Mouse (Mus musculus) lung, adult 2 months (tissue): ENCODE measurements around the gene Ppargc1a.

Experiments used
- CTCF ChIP-seq: fragments of 200-500 bp; IDR thresholded peaks from 2 replicates; pipeline ENCODE4 v1.5.1; 2011; ENCODE audit warnings: mild to moderate bottlenecking, low read length, control low read depth; ENCODE audit not compliant: insufficient read depth
- POLR2A ChIP-seq: fragments of 200-500 bp; IDR thresholded peaks from 2 replicates; pipeline ENCODE4 v1.6.1; 2011; ENCODE audit warnings: low read depth, mild to moderate bottlenecking, control low read depth, low read length, borderline replicate concordance; ENCODE audit errors: extremely low read depth

- no peak for TF ChIP-seq CTCF
- no peak for TF ChIP-seq POLR2A
Observed at GRCm38 (mm10) chr5:51406406-51406805, 161.1 kb downstream of the Ppargc1a start.
